Mouse (Mus musculus) bone marrow macrophage, adult 2 months (primary cell): ENCODE results near the gene Slc6a6.

Experiments
- CTCF ChIP-seq: IDR thresholded peaks from 2 replicates; pipeline ENCODE4 v1.5.1; 2012; ENCODE audit warnings: low read depth, mild to moderate bottlenecking, low read length, moderate library complexity
- POLR2A ChIP-seq: IDR thresholded peaks from 2 replicates; pipeline ENCODE4 v1.6.1; 2012; ENCODE audit warnings: mild to moderate bottlenecking, low read depth, low read length, borderline replicate concordance

DNA sequence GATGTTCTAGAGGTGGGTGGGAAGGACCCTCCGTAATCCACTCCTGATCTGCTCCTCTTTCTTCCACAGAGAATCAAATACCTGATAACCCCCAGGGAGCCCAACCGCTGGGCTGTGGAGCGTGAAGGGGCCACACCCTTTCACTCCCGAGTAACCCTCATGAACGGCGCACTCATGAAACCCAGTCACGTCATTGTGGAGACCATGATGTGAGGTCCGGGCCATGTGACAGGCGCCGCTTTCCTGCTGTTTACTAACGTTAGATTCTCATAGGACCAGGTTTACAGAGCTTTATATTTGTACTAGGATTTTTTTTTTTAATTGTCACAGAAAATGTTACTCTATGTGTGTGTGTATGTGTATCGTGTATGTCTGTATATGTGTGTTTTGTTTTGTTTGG, 71.0 kb downstream of the Slc6a6 start:
- TF ChIP-seq POLR2A (no peak), CTCF (no peak)
